Mouse (Mus musculus) kidney, adult 2 months (tissue): ENCODE data around the gene Ikbke.

Experiments
- CTCF ChIP-seq: fragments of 200-500 bp; conservative IDR thresholded peaks from 2 replicates; pipeline ENCODE4 v1.5.1; 2011; ENCODE audit warnings: low read depth, mild to moderate bottlenecking, control low read depth, low read length, moderate library complexity, mixed read lengths; ENCODE audit not compliant: insufficient read depth, insufficient read length
- POLR2A ChIP-seq: fragments of 200-500 bp; IDR thresholded peaks from one replicate; pipeline ENCODE4 v1.6.1; 2011; ENCODE audit warnings: low read depth, low read length, control low read depth

DNA sequence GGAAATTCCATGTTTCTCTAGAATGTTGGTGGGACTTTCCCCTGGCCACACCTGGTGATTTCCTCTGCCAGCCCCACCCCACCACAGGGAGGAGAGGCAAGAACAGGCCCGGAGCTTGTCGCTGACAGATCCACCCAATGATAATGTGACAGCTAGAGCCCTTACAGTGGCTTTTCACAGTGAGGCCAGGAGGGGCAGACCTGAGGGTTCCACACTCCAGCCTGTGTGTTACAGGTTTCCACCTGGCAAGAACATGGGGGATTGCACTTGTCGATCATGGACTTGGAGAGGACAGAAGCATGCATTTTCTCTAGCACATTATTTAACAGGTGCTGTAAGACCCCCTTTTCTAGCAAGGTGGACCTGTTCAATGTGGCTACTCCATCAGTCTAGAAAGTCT lies 874 bp upstream of the Ikbke start:
- TF ChIP-seq CTCF: no peak
- no peak for TF ChIP-seq POLR2A
